Mouse (Mus musculus): Measurements from ENCODE around the gene Abhd16a.

DNA sequence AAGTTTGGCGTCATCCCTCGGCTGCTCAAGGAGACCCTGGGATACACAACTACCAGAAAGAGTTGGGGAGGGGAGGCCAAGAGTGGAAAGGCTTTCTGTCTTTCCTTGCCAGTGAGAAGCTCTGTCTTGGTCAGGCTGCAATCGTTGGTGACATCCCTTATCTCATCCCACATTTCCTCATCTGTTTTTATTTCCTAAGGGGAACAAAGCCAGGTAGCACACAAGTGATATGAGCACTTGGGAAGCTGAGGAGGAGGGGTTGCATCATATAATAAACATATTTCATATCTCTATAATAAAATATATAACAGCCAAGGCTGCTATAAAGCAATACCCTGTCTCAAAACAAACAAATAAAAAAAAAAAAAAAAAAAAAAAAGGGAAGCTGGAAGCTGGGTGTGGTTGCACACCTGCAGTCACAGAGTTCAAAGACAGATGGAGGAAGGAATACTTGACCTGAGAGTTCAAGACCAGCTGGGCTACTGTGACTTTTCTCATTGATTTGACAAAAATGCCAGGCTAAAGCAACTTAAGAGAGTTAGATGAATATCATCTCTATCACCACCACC, 5.0 kb upstream of the Abhd16a start:
- TF ChIP-seq POLR2A (IDR thresholded peaks at IDR 0.05; ENCODE audit: borderline replicate concordance, control insufficient read depth, low read depth, low read length) (no peak), CTCF (IDR thresholded peaks at IDR 0.05; ENCODE audit: control insufficient read depth, insufficient read depth, low read length) (no peak)

Data from bone marrow, adult 2 months (tissue).